Mouse (Mus musculus) neural tube, embryonic 15.5 days (tissue): ENCODE data around the gene Muc13. TPM values are rescaled to one million over a fixed set of nuclear protein-coding genes. Genes with fewer than 3 reads are reported as not detected.

ENCODE experiments used
- ATAC-seq: fragments of 200-750 bp; cut with Nextera tagmentation; 2 replicates; pipeline ENCODE4 v1.8.0; 2017; ENCODE audit warnings: mild to moderate bottlenecking, moderate TSS enrichment, moderate library complexity; ENCODE audit not compliant: low FRiP score
- H3K27ac ChIP-seq: fragments of 300-500 bp; sonication (generic); replicated peaks from 2 replicates; pipeline ENCODE4 v1.5.1; 2015; ENCODE audit warnings: mild to moderate bottlenecking, inconsistent platforms
- H3K27me3 ChIP-seq: fragments of 300-500 bp; sonication (generic); replicated peaks from 2 replicates; pipeline ENCODE4 v1.6.1; 2015; ENCODE audit warnings: inconsistent platforms
- H3K36me3 ChIP-seq: fragments of 300-500 bp; sonication (generic); 2 replicates; pipeline ENCODE4 v1.6.1; 2015; ENCODE audit warnings: inconsistent platforms
- H3K4me1 ChIP-seq: fragments of 300-500 bp; sonication (generic); 2 replicates; pipeline ENCODE4 v1.6.1; 2015; ENCODE audit warnings: inconsistent platforms
- H3K4me2 ChIP-seq: fragments of 300-500 bp; sonication (generic); 2 replicates; pipeline ENCODE4 v1.6.1; 2015; ENCODE audit warnings: inconsistent platforms, mild to moderate bottlenecking, moderate library complexity
- H3K4me3 ChIP-seq: fragments of 300-500 bp; sonication (generic); replicated peaks from 2 replicates; pipeline ENCODE4 v1.5.1; 2015; ENCODE audit warnings: mild to moderate bottlenecking, inconsistent platforms
- H3K9ac ChIP-seq: fragments of 300-500 bp; sonication (generic); replicated peaks from 2 replicates; pipeline ENCODE4 v1.6.1; 2015; ENCODE audit warnings: mild to moderate bottlenecking, inconsistent platforms
- H3K9me3 ChIP-seq: fragments of 300-500 bp; sonication (generic); replicated peaks from 2 replicates; pipeline ENCODE4 v1.6.1; 2016; ENCODE audit warnings: inconsistent platforms
- WGBS: fragments of 180-500 bp; shearing (Covaris S2); methylation state at CpG from one replicate; pipeline ENCODE4 v1.1.7; 2015; ENCODE audit warnings: mixed read lengths; 5-methylcytosine and 5-hydroxymethylcytosine counted together
- polyA plus RNA-seq: library from polyadenylated mRNA; unstranded; fragments of >200 nt; fragmentation: Nextera tagmentation; extraction: Ambion mirVana; gene quantifications from 2 replicates; pipeline ENCODE4 v1.2.1, GENCODE M21; 2015

The Muc13 gene
- polyA plus RNA-seq, 1 experiment from 2014 or later, result not detected

DNA sequence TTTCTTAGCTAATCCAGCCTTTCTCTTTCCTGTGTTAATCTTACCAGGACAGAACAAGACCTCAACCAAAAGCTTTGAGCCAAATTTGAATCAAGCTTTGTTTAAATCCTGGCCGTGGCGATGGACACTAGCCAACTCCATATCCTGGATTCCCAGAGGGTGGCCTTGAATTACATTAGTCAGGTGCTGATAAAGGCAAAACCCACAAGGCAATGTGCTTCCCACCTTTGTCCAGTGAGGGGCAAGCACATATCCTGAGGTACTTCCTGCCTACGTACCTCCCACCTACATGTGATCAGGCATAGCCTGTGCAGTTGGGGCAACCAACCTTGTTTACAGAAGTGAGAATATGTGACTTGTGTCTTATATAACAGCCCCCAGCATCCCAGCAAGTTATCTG lies 18.9 kb upstream of the Muc13 start:
- Histone ChIP-seq H3K4me3 (no peak overlapping the region), H3K9me3 (no peaks in the 10 kb centered on the region), H3K9ac (no peak overlapping the region), H3K27ac (no peak overlapping the region), H3K4me1 (no peaks in the 10 kb centered on the region), H3K27me3 (no peaks in the 10 kb centered on the region), H3K36me3 (no peaks in the 10 kb centered on the region), H3K4me2 (no peak overlapping the region)
- ATAC-seq, result no peak
- WGBS, result 69% methylated on average over 3 of the region's 3 CpGs

DNA sequence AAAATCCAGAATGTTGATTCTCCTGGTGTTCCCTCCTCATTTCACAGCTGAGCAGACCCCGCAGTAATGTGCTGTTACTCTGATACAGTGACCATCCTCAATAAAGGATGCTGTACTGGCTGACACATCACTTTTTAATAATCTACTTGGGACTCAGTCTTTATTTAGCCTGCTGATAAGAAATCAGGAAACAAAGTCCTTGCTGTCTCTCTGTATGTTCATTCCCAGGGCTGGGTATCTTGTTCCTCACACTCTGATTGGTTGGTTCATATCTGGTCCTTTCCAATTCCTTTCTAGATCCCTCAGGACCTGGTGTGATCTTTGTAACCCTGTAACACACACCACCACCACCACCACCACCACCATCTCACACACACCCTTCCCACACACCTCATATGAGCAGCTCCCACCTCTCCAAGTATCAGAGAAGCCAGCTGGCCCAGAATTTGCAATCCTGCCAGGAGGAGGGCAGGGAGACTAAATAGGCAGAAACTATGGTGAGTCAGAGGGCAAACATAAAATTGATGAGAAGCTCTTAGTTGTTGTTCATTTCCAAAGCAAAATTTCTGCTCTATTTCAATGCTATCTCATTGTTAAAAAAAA lies 18.0 kb upstream of the Muc13 start:
- Histone ChIP-seq H3K27ac (no peak overlapping the region), H3K4me3 (no peak overlapping the region), H3K4me1 (no peaks in the 10 kb centered on the region), H3K27me3 (no peaks in the 10 kb centered on the region), H3K9me3 (no peaks in the 10 kb centered on the region), H3K36me3 (no peaks in the 10 kb centered on the region), H3K4me2 (no peak overlapping the region), H3K9ac (no peak overlapping the region)
- ATAC-seq, result no peak
- 85% methylated on average over 1 of the region's 1 CpGs for WGBS

GRCm38 (mm10) chr16:33776766-33777529 lies 16.9 kb upstream of the Muc13 start:
- Histone ChIP-seq H3K36me3 (no peaks in the 10 kb centered on the region), H3K9me3 (no peaks in the 10 kb centered on the region), H3K4me2 (no peak overlapping the region), H3K27ac (no peak overlapping the region), H3K4me3 (no peak overlapping the region), H3K4me1 (no peaks in the 10 kb centered on the region), H3K9ac (no peak overlapping the region), H3K27me3 (no peaks in the 10 kb centered on the region)
- WGBS, result 83% methylated on average over 7 of the region's 7 CpGs
- no peak for ATAC-seq

GRCm38 (mm10) chr16:33777607-33778006 lies 16.2 kb upstream of the Muc13 start:
- Histone ChIP-seq H3K27me3 (no peaks in the 10 kb centered on the region), H3K27ac (no peak overlapping the region), H3K4me1 (no peaks in the 10 kb centered on the region), H3K36me3 (no peaks in the 10 kb centered on the region), H3K9me3 (no peaks in the 10 kb centered on the region), H3K9ac (no peak overlapping the region), H3K4me3 (no peak overlapping the region), H3K4me2 (no peak overlapping the region)
- ATAC-seq, result no peak
- 90% methylated on average over 6 of the region's 6 CpGs for WGBS

GRCm38 (mm10) chr16:33781789-33782728 lies 11.8 kb upstream of the Muc13 start:
- ATAC-seq, result no peak
- no peaks in the 10 kb centered on the region for H3K9me3 ChIP-seq
- no peak overlapping the region for H3K4me3 ChIP-seq
- no peak overlapping the region for H3K9ac ChIP-seq
- H3K27ac ChIP-seq, result no peak overlapping the region
- 75% methylated on average over 5 of the region's 5 CpGs for WGBS
- H3K4me1 ChIP-seq, result no peaks in the 10 kb centered on the region
- H3K4me2 ChIP-seq, result no peak overlapping the region
- no peaks in the 10 kb centered on the region for H3K36me3 ChIP-seq
- H3K27me3 ChIP-seq, result no peaks in the 10 kb centered on the region

- WGBS, result 84% methylated on average over 1 of the region's 1 CpGs
- no peak for ATAC-seq
- no peak overlapping the region for H3K27ac ChIP-seq
- H3K36me3 ChIP-seq, result no peaks in the 10 kb centered on the region
- H3K9ac ChIP-seq, result no peak overlapping the region
- no peaks in the 10 kb centered on the region for H3K9me3 ChIP-seq
- H3K4me2 ChIP-seq, result no peak overlapping the region
- H3K4me1 ChIP-seq, result no peaks in the 10 kb centered on the region
- no peaks in the 10 kb centered on the region for H3K27me3 ChIP-seq
- no peak overlapping the region for H3K4me3 ChIP-seq
These were observed 11.1 kb upstream of the Muc13 start for GRCm38 (mm10) chr16:33782729-33783091.

DNA sequence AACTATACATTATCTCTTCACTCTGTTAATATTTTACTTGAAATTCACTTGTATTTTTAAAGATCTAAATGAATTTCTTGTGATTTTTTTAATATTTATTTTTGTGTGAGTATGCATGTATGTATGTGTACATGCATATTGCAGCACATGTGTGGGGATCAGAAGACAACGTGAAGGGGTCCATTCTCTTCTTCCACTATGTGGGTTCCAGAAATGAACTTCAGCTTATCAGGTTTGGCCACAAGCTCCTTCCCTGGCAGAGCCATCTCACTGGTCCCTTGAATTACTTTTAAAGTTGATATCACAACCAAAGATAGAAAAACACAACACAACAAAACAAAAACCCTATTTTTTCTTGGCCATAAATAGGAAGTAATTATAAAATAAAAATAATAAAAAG lies 9.3 kb upstream of the Muc13 start:
- WGBS, result 85% methylated on average over 1 of the region's 1 CpGs
- Histone ChIP-seq H3K4me3 (no peak overlapping the region), H3K4me2 (no peak overlapping the region), H3K9ac (no peak overlapping the region), H3K27me3 (no peaks in the 10 kb centered on the region), H3K9me3 (no peaks in the 10 kb centered on the region), H3K36me3 (no peaks in the 10 kb centered on the region), H3K27ac (no peak overlapping the region), H3K4me1 (no peaks in the 10 kb centered on the region)
- ATAC-seq, result no peak

GRCm38 (mm10) chr16:33785092-33785704 lies 8.6 kb upstream of the Muc13 start:
- H3K4me1 ChIP-seq, result no peaks in the 10 kb centered on the region
- no peak overlapping the region for H3K4me2 ChIP-seq
- H3K27me3 ChIP-seq, result no peaks in the 10 kb centered on the region
- 73% methylated on average over 8 of the region's 8 CpGs for WGBS
- no peak overlapping the region for H3K4me3 ChIP-seq
- no peak overlapping the region for H3K27ac ChIP-seq
- no peak overlapping the region for H3K9ac ChIP-seq
- H3K36me3 ChIP-seq, result no peaks in the 10 kb centered on the region
- no peak for ATAC-seq
- no peaks in the 10 kb centered on the region for H3K9me3 ChIP-seq

DNA sequence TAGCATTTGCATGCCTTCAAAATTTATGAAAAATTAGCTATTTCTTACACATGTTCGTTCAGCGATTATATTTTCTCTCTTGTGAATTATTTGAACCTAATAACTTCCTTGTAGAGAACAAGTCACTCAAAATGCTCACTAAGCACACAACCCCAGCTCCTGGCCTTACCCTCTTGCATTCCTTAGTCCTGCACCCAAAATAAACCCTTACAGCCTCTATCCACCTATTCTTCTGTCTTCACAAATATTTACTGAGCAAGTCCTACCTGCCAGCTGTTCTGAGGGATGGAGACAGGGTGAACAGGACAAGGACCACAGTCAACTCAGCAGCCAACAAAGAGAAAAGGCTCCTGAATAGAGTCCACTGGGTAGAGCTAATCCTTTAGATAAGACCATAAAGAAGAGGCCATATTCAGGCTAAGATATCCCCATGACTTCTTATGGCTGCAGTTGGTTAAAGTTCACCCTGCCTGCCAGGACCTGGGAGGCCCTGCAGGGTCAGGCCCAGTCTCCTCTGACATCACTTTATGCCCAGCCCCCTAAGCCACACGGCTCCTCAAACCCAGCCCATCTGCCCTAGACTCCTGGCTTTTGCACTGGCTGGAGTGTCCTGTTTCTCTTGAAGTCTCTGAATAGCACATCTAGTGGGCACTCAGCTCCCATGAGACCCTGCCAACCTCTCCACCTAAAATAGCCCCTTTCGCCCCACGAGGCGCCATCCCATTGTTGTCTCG lies 7.0 kb upstream of the Muc13 start:
- no peaks in the 10 kb centered on the region for H3K36me3 ChIP-seq
- no peaks in the 10 kb centered on the region for H3K4me1 ChIP-seq
- no peak for ATAC-seq
- no peaks in the 10 kb centered on the region for H3K27me3 ChIP-seq
- 71% methylated on average over 7 of the region's 7 CpGs for WGBS
- no peak overlapping the region for H3K4me3 ChIP-seq
- H3K9me3 ChIP-seq, result no peaks in the 10 kb centered on the region
- no peak overlapping the region for H3K27ac ChIP-seq
- H3K4me2 ChIP-seq, result no peak overlapping the region
- no peak overlapping the region for H3K9ac ChIP-seq

- Histone ChIP-seq H3K36me3 (no peaks in the 10 kb centered on the region), H3K9me3 (no peaks in the 10 kb centered on the region), H3K9ac (no peak overlapping the region), H3K4me2 (no peak overlapping the region), H3K27ac (no peak overlapping the region), H3K4me3 (no peak overlapping the region), H3K27me3 (no peaks in the 10 kb centered on the region), H3K4me1 (no peaks in the 10 kb centered on the region)
- no peak for ATAC-seq
- WGBS, result 80% methylated on average over 4 of the region's 4 CpGs
These were observed 1.3 kb downstream of the Muc13 start for GRCm38 (mm10) chr16:33795106-33795505.

DNA sequence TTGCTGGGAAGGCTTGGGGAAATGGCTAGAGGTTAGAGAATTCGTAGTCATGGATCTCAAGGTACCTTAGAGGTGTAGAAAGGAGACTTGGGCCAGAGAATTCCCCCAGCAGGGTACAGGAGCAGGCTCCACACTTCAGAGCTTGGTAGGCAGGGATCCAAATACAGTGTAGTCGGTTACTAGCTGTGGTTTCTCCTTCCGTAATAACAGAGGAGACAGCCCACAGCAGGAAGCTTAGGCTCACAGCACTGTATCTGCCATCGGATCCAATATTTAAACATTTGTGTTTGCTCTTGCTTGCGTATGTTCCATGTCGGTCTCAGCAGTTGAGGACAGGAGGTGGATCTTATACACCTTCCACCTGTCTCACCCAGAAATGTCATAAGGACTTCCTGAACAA lies 2.0 kb downstream of the Muc13 start:
- 87% methylated on average over 6 of the region's 6 CpGs for WGBS
- ATAC-seq, result no peak
- H3K27me3 ChIP-seq, result no peaks in the 10 kb centered on the region
- no peak overlapping the region for H3K9ac ChIP-seq
- H3K4me2 ChIP-seq, result no peak overlapping the region
- H3K9me3 ChIP-seq, result no peaks in the 10 kb centered on the region
- H3K4me1 ChIP-seq, result no peaks in the 10 kb centered on the region
- H3K4me3 ChIP-seq, result no peak overlapping the region
- H3K27ac ChIP-seq, result no peak overlapping the region
- no peaks in the 10 kb centered on the region for H3K36me3 ChIP-seq
